Mouse (Mus musculus): ENCODE data around the gene Kdm2a. TPM values are rescaled to one million over a fixed set of nuclear protein-coding genes. Genes with fewer than 3 reads are reported as not detected.
A peak's percentile ranks its signal among the peaks of the same experiment; 100 is the strongest.

The Kdm2a gene
- total and polyA plus RNA-seq, 3 experiments, result 20.3 to 55.9 TPM; not detected in 1

GRCm38 (mm10) chr19:4333100-4333775 lies 64.8 kb downstream of the Kdm2a start (continued):
- TF ChIP-seq USF1 (IDR thresholded peaks at IDR 0.05; ENCODE audit: low read depth, low read length) (no peak), USF2 (IDR thresholded peaks at IDR 0.05; ENCODE audit: borderline replicate concordance in 1 of 2, insufficient read depth in 1 of 2, low read depth in 1 of 2, low read length in 2 of 2) (no peak), GABPA (IDR thresholded peaks at IDR 0.05; ENCODE audit: low read depth, low read length) (no peak), ELF1 (IDR thresholded peaks at IDR 0.05; ENCODE audit: low read depth, low read length) (no peak), MYC (IDR thresholded peaks at IDR 0.05; ENCODE audit: low read depth, low read length) (no peak), MAX (IDR thresholded peaks at IDR 0.05; ENCODE audit: low read length) (0 out of 2 replicates have a peak, but pooled peaks have one; percentile 31)

- Histone ChIP-seq H3K4me1 (ENCODE audit: control insufficient read depth in 1 of 2, insufficient read depth in 2 of 2, low read length in 2 of 2) (peaks cover 13 to 19% of the 10 kb centered on the region in 2 experiments), H3K27ac (ENCODE audit: control insufficient read depth, low read depth, low read length) (peak overlapping the region; percentile 94), H3K9me3 (replicated peaks; ENCODE audit: insufficient read depth, low read length) (no peaks in the 10 kb centered on the region), H3K79me2 (ENCODE audit: control insufficient read depth, insufficient read depth, low read length, poor library complexity) (peaks cover 17% of the 10 kb centered on the region), H3K36me3 (ENCODE audit: control insufficient read depth in 1 of 2, insufficient read depth in 2 of 2, low read length in 2 of 2) (peaks cover 22 to 28% of the 10 kb centered on the region in 2 experiments), H3K4me3 (ENCODE audit: control insufficient read depth in 1 of 2, insufficient read depth in 1 of 2, low read depth in 2 of 2, low read length in 2 of 2) (peak overlapping the region; percentile 82 to 84), H3K9ac (ENCODE audit: control insufficient read depth, low read depth, low read length, poor library complexity, severe bottlenecking) (peak overlapping the region; percentile 88), H3K27me3 (ENCODE audit: control insufficient read depth in 1 of 2, insufficient read depth in 2 of 2, low read length in 2 of 2) (no peaks in the 10 kb centered on the region)
- TF ChIP-seq ZMIZ1 (IDR thresholded peaks at IDR 0.05; ENCODE audit: low read depth, low read length) (no peak), CHD1 (IDR thresholded peaks at IDR 0.05; ENCODE audit: low read depth, low read length) (0 out of 2 replicates have a peak, but pooled peaks have one; percentile 8), NRF1 (IDR thresholded peaks at IDR 0.05; ENCODE audit: insufficient read depth, low read depth, low read length, poor library complexity, severe bottlenecking) (no peak), HCFC1 (IDR thresholded peaks at IDR 0.05; ENCODE audit: low read depth, low read length) (0 out of 2 replicates have a peak, but pooled peaks have one; percentile 2), SIN3A (IDR thresholded peaks at IDR 0.05; ENCODE audit: low read length) (peak; percentile 25; the same call in 1 of the 2 replicates), ETS1 (IDR thresholded peaks at IDR 0.05; ENCODE audit: low read depth, low read length) (no peak), MXI1 (IDR thresholded peaks at IDR 0.05; ENCODE audit: low read depth, low read length) (peak; percentile 60), ZNF384 (IDR thresholded peaks at IDR 0.05; ENCODE audit: low read depth, low read length) (no peak), KAT2A (conservative IDR thresholded peaks at IDR 0.05; ENCODE audit: low read depth, low read length) (no peak), CTCF (IDR thresholded peaks at IDR 0.05 in 2 of 3, conservative IDR thresholded peaks at IDR 0.05 in 1 of 3; ENCODE audit: control insufficient read depth in 1 of 3, insufficient read depth in 1 of 3, low read depth in 2 of 3, low read length in 3 of 3, poor library complexity in 1 of 3, severe bottlenecking in 1 of 3) (no peak), USF2 (IDR thresholded peaks at IDR 0.05; ENCODE audit: borderline replicate concordance in 1 of 2, insufficient read depth in 1 of 2, low read depth in 1 of 2, low read length in 2 of 2) (no peak), MAZ (IDR thresholded peaks at IDR 0.05; ENCODE audit: low read depth, low read length) (peak; percentile 69; the same call in 1 of the 2 replicates), NELFE (IDR thresholded peaks at IDR 0.05; ENCODE audit: low read depth, low read length) (0 out of 2 replicates have a peak, but pooled peaks have one; percentile 18), EP300 (IDR thresholded peaks at IDR 0.05; ENCODE audit: low read depth in 1 of 2, low read length in 2 of 2) (peak in 1 of 2 experiments; percentile 26; a peak in 2 of 4 replicates)
- peak; percentile 64 for DNase-seq (ENCODE audit: low read depth, low spot score)
These were observed 65.4 kb downstream of the Kdm2a start for GRCm38 (mm10) chr19:4332653-4333052.

Measured in MEL (cell line).